8 mouse cellular contexts compared by ENCODE assay signal in the genomic region with DNA sequence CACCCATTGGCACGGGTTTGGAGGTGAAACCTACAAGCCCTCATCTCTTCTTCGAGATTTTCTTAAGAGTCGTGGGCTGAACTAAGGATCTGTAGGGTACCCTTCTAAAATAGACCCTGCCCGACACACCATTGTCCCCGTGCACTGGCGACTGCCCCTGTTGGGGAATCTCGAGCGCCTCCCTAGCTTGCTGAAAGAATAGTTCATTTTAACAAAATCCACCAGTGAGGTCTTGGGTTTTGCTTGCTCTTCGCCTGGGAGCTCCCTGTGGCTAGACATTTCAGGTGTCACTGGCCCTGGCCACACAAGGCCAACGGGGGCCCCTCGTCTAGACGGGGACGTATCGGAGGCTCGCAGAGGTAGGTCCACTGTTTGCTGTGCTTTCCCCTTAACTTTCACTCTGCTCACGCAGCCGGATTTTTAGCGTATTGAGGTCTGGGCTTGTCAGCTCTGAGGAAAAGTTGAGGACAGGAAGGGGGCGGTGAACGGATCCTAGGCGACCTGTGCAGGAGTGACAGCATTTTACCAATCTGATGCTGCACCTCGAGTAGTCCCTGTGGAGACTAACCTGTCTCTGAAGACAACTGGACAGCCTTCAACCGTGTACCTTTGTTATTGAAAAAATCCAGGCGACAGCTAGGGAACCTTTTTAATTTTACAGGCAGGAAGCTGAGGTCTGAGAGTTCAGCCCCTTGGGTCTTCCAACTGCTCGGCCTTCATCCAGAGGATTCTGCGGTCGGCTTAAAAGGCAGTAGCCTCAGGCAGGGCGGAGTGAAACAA. TPM values are rescaled to one million over a fixed set of nuclear protein-coding genes. Genes with fewer than 3 reads are reported as not detected.
A peak's percentile ranks its signal among the peaks of the same experiment; 100 is the strongest.
DNase-seq lines count a peak whose midpoint lies in the region; ATAC-seq and TF ChIP-seq lines count a peak whose summit lies in the region.

No protein-coding gene starts in this region.

- no peaks in the 10 kb centered on the region; the same call in none of the 2 replicates for H3K36me3 ChIP-seq in heart, adult 2 months (ENCODE audit: control insufficient read depth, insufficient read depth, low read length)
- no peaks in the 10 kb centered on the region for H3K36me3 ChIP-seq in intestine, postnatal 0 days (ENCODE audit: control insufficient read depth, insufficient read depth)
- H3K36me3 ChIP-seq in midbrain, postnatal 0 days (ENCODE audit: insufficient read depth, low read length) = no peaks in the 10 kb centered on the region
- no peaks in the 10 kb centered on the region for H3K36me3 ChIP-seq in stomach, postnatal 0 days (ENCODE audit: control insufficient read depth, insufficient read depth, low read length)

- H3K4me2 ChIP-seq in intestine, postnatal 0 days (replicated peaks; ENCODE audit: low read depth) = peak overlapping the region; percentile 99
- peak overlapping the region; percentile 91 for H3K4me2 ChIP-seq in midbrain, postnatal 0 days (ENCODE audit: low read depth, low read length, poor library complexity, severe bottlenecking)
- H3K4me2 ChIP-seq in stomach, postnatal 0 days (replicated peaks; ENCODE audit: low read depth) = peak overlapping the region; percentile 98

- intact Hi-C loops in heart, adult 2 months (cut with DNase I) = loop anchor here (1.0 to 5.0 kb wide), 3 partner anchors 46 to 106 kb away; no protein-coding TSS in a partner anchor

- no peaks in the 10 kb centered on the region for H3K79me2 ChIP-seq in heart, adult 2 months (replicated peaks; ENCODE audit: control insufficient read depth, insufficient read depth, low read length)

- ATAC-seq in intestine, postnatal 0 days = 0 out of 2 replicates have a peak, but pooled peaks have one; percentile 6
- peak; percentile 36; the same call in 1 of the 2 replicates for ATAC-seq in midbrain, postnatal 0 days (ENCODE audit: low FRiP score)
- ATAC-seq in stomach, postnatal 0 days (ENCODE audit: low FRiP score, low TSS enrichment) = no peak

- no peak for TF ChIP-seq EP300 in heart, adult 2 months (IDR thresholded peaks at IDR 0.05; ENCODE audit: insufficient read depth, low read depth, low read length)
- no peak for TF ChIP-seq EP300 in stomach, postnatal 0 days (optimal IDR thresholded peaks at IDR 0.05)

- H3K4me1 ChIP-seq in heart, adult 2 months (ENCODE audit: control insufficient read depth, insufficient read depth, low read length) = peaks cover 1% of the 10 kb centered on the region; the same call in 1 of the 2 replicates
- H3K4me1 ChIP-seq in intestine, postnatal 0 days (replicated peaks; ENCODE audit: control insufficient read depth, insufficient read depth, low read length) = no peaks in the 10 kb centered on the region; the same call in 1 of the 2 replicates
- no peaks in the 10 kb centered on the region; the same call in 1 of the 2 replicates for H3K4me1 ChIP-seq in midbrain, postnatal 0 days (ENCODE audit: insufficient read depth, low read length)
- H3K4me1 ChIP-seq in stomach, postnatal 0 days (replicated peaks; ENCODE audit: control insufficient read depth, insufficient read depth) = no peaks in the 10 kb centered on the region

- H3K9me3 ChIP-seq in intestine, postnatal 0 days (ENCODE audit: control insufficient read depth) = no peaks in the 10 kb centered on the region
- no peaks in the 10 kb centered on the region for H3K9me3 ChIP-seq in midbrain, postnatal 0 days (ENCODE audit: low read length)
- no peaks in the 10 kb centered on the region for H3K9me3 ChIP-seq in stomach, postnatal 0 days (ENCODE audit: control insufficient read depth, low read length)

- peak; percentile 52 for TF ChIP-seq CTCF in heart, adult 2 months (IDR thresholded peaks at IDR 0.05)
- TF ChIP-seq CTCF in intestine, postnatal 0 days (IDR thresholded peaks at IDR 0.05; ENCODE audit: low read depth) = peak; percentile 34; the same call in 1 of the 2 replicates
- peak; percentile 61 for TF ChIP-seq CTCF in midbrain, postnatal 0 days (IDR thresholded peaks at IDR 0.05)
- peak; percentile 38 for TF ChIP-seq CTCF in stomach, postnatal 0 days (IDR thresholded peaks at IDR 0.05; ENCODE audit: low read depth)

- no peaks in the 10 kb centered on the region for H3K27me3 ChIP-seq in heart, adult 2 months (ENCODE audit: control insufficient read depth, insufficient read depth, low read length)
- H3K27me3 ChIP-seq in intestine, postnatal 0 days (replicated peaks; ENCODE audit: control insufficient read depth, insufficient read depth, low read length) = peaks cover 22% of the 10 kb centered on the region; the same call in 1 of the 2 replicates
- no peaks in the 10 kb centered on the region for H3K27me3 ChIP-seq in midbrain, postnatal 0 days (ENCODE audit: insufficient read depth, low read length)
- H3K27me3 ChIP-seq in stomach, postnatal 0 days (ENCODE audit: control insufficient read depth, insufficient read depth, low read length) = no peaks in the 10 kb centered on the region

- H3K4me3 ChIP-seq in heart, adult 2 months = peak overlapping the region; percentile 78
- H3K4me3 ChIP-seq in intestine, postnatal 0 days (ENCODE audit: low read depth, low read length) = peak overlapping the region; percentile 67
- peak overlapping the region; percentile 79 for H3K4me3 ChIP-seq in midbrain, postnatal 0 days (ENCODE audit: low read depth, low read length)
- H3K4me3 ChIP-seq in stomach, postnatal 0 days (ENCODE audit: low read depth, low read length) = peak overlapping the region; percentile 70

- DNase-seq in lung, adult 18-20 months = peak; percentile 50 to 59
- DNase-seq in lung, postnatal 25 days (ENCODE audit: low spot score) = no peak
- DNase-seq in embryo, embryonic 10 days (ENCODE audit: low spot score) = peak; percentile 67
- DNase-seq in heart, adult 2 months = peak; percentile 71 to 76
- peak; percentile 21 for DNase-seq in liver
- peak; percentile 66 for DNase-seq in midbrain, postnatal 0 days (ENCODE audit: low spot score)
- peak; percentile 37 for DNase-seq in stomach, postnatal 0 days (ENCODE audit: low spot score)

- WGBS in heart, adult 2 months = under 1% methylated on average over 28 of the region's 28 CpGs
- 4% methylated on average over 28 of the region's 28 CpGs for WGBS in intestine, postnatal 0 days
- WGBS in midbrain, postnatal 0 days = under 1% methylated on average over 28 of the region's 28 CpGs
- under 1% methylated on average over 28 of the region's 28 CpGs for WGBS in stomach, postnatal 0 days

- 0 out of 2 replicates have a peak, but pooled peaks have one; percentile 14 for TF ChIP-seq POLR2A in heart, adult 2 months (IDR thresholded peaks at IDR 0.05; ENCODE audit: insufficient read depth, low read depth, low read length)

- H3K27ac ChIP-seq in heart, adult 2 months = peak overlapping the region; percentile 86
- H3K27ac ChIP-seq in intestine, postnatal 0 days (ENCODE audit: low read depth, low read length) = 0 out of 2 replicates have a peak overlapping the region, but pooled peaks have one; percentile 41
- peak overlapping the region; percentile 72 for H3K27ac ChIP-seq in midbrain, postnatal 0 days (ENCODE audit: low read depth, low read length)
- H3K27ac ChIP-seq in stomach, postnatal 0 days (replicated peaks) = peak overlapping the region; percentile 86

- H3K9ac ChIP-seq in heart, adult 2 months (ENCODE audit: low read depth, low read length) = peak overlapping the region; percentile 87
- H3K9ac ChIP-seq in intestine, postnatal 0 days (ENCODE audit: low read depth, low read length) = peak overlapping the region; percentile 37; the same call in 1 of the 2 replicates
- peak overlapping the region; percentile 71 for H3K9ac ChIP-seq in midbrain, postnatal 0 days (replicated peaks; ENCODE audit: low read length, poor library complexity, severe bottlenecking)
- H3K9ac ChIP-seq in stomach, postnatal 0 days (ENCODE audit: low read length) = peak overlapping the region; percentile 70

RNA-seq across cellular contexts. Expression of a gene that starts 1.5 kb away (rescaled TPM):
- total RNA-seq in heart, adult 2 months (2021) = 1 to 10 TPM; 8.4 to 9.9 TPM
- 6.0 and 9.9 TPM in 2 replicates for polyA plus RNA-seq in heart, adult 2 months (2012; rRNA removed)
- 6.0 and 6.8 TPM in 2 replicates for polyA plus RNA-seq in intestine, postnatal 0 days (2015; fragmentation: Nextera tagmentation; extraction: Ambion mirVana)
- total RNA-seq in midbrain, postnatal 0 days (2014; rRNA removed) = 17.7 and 20.6 TPM in 2 replicates
- 8.5 and 12.0 TPM in 2 replicates for polyA plus RNA-seq in midbrain, postnatal 0 days (2015; fragmentation: Nextera tagmentation; extraction: Ambion mirVana)
- 7.7 and 7.9 TPM in 2 replicates for polyA plus RNA-seq in stomach, postnatal 0 days (2015; fragmentation: Nextera tagmentation; extraction: Ambion mirVana)

Comparison
In these comparisons a context has a peak if more than half of its experiments do, and no peak if none do; other contexts are left out.
1. H3K9ac ChIP-seq: peak in every context shown above with its lines; median percentile 87 in heart, adult 2 months; 71 in midbrain, postnatal 0 days; 70 in stomach, postnatal 0 days; 37 in intestine, postnatal 0 days.